Mouse (Mus musculus) intestine, postnatal 0 days (tissue): ENCODE results near the gene Tmem168. TPM values are rescaled to one million over a fixed set of nuclear protein-coding genes. Genes with fewer than 3 reads are reported as not detected.

Source experiments
- ATAC-seq: fragments of 200-750 bp; cut with Nextera tagmentation; 2 replicates; pipeline ENCODE4 v1.8.0; 2017; ENCODE audit warnings: mild to moderate bottlenecking, moderate TSS enrichment, moderate library complexity
- H3K27ac ChIP-seq: fragments of 300-500 bp; sonication (generic); 2 replicates; pipeline ENCODE4 v1.5.1; 2014; ENCODE audit warnings: mild to moderate bottlenecking, low read depth, low read length, moderate library complexity
- H3K27me3 ChIP-seq: fragments of 300-500 bp; sonication (generic); replicated peaks from 2 replicates; pipeline ENCODE4 v1.6.1; 2014; ENCODE audit warnings: low read length, mixed read lengths; ENCODE audit not compliant: control insufficient read depth, insufficient read depth
- H3K36me3 ChIP-seq: fragments of 300-500 bp; sonication (generic); 2 replicates; pipeline ENCODE4 v1.6.1; 2014; ENCODE audit warnings: mild to moderate bottlenecking, moderate library complexity; ENCODE audit not compliant: control insufficient read depth, insufficient read depth
- H3K4me1 ChIP-seq: fragments of 300-500 bp; sonication (generic); replicated peaks from 2 replicates; pipeline ENCODE4 v1.6.1; 2014; ENCODE audit warnings: antibody characterized with exemption, low read length, mixed read lengths; ENCODE audit not compliant: control insufficient read depth, insufficient read depth
- H3K4me2 ChIP-seq: fragments of 300-500 bp; sonication (generic); replicated peaks from 2 replicates; pipeline ENCODE4 v1.6.1; 2014; ENCODE audit warnings: low read depth, mild to moderate bottlenecking, moderate library complexity
- H3K4me3 ChIP-seq: fragments of 300-500 bp; sonication (generic); 2 replicates; pipeline ENCODE4 v1.5.1; 2014; ENCODE audit warnings: low read depth, low read length
- H3K9ac ChIP-seq: fragments of 300-500 bp; sonication (generic); 2 replicates; pipeline ENCODE4 v1.6.1; 2014; ENCODE audit warnings: mild to moderate bottlenecking, low read depth, low read length
- H3K9me3 ChIP-seq: fragments of 300-500 bp; sonication (generic); 2 replicates; pipeline ENCODE4 v1.6.1; 2016; ENCODE audit warnings: mixed run types; ENCODE audit not compliant: control insufficient read depth
- CTCF ChIP-seq: sonication (generic); IDR thresholded peaks from 2 replicates; pipeline ENCODE4 v1.5.1; 2016; ENCODE audit warnings: low read depth, mild to moderate bottlenecking, control low read depth, antibody characterized with exemption, moderate library complexity
- WGBS: fragments of 180-500 bp; shearing (Covaris S2); extraction: QIAGEN DNeasy Blood & Tissue Kit; methylation state at CpG from one replicate; pipeline ENCODE4 v1.1.7; 2014; 5-methylcytosine and 5-hydroxymethylcytosine counted together
- polyA plus RNA-seq: library from polyadenylated mRNA; unstranded; fragments of >200 nt; fragmentation: Nextera tagmentation; extraction: Ambion mirVana; gene quantifications from 2 replicates; pipeline ENCODE4 v1.2.1, GENCODE M21; 2015

Gene Tmem168
- 13.0 and 13.7 TPM in 2 replicates for polyA plus RNA-seq

DNA sequence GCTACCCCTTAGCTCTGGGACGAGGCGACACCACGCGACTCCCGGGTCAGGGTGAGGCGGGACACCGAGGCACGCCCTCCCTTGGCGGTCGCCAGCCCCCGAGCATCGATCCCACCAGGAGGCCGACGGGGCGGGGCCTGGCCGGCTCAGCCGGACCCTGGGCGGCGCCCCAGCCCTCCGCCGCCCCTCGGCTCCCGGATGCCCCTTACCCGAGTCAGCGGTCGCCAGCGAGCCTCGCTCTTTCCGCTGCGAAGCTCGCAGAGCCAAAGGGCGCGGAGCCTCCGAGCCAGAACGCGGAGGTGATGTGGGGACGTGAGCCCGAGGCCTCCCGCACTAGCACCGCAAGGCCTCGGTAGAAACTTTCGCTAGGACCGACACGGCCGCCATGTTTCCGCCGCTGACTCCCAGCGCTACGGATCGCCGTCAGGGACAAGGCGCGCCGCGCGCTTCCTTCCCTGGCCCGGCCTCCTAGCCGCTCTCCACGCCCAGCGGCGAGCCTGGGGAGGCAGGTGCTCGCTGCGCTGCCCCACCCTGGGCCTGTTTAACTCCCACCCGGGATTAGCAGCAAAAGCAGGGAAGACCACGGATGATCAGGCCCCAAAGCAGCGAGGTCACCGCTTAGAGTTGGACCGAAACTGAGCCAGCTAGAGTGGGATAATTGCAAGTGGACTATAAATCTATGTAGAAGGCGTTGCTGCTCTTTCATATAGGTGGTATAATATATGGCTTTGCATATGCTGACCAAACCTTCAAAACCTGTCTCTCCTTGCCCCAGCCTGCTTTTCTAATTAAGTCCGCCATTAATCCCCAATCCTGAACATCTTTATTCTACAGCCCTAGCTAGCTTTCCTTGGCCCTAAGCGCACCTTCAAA is at the start of gene Tmem168:
TSS of gene Tmem168 (minus strand) at position 480 of the 873 bp plus-strand sequence.
- Histone ChIP-seq H3K4me2 (peak within 1 kb of the TSS; percentile 75), H3K9me3 (no peaks in the 10 kb centered on the region), H3K36me3 (0 out of 2 replicates have a peak, but pooled peaks cover 4% of the 10 kb centered on the region), H3K4me1 (peaks cover 5% of the 10 kb centered on the region; the same call in 1 of the 2 replicates), H3K4me3 (peak within 1 kb of the TSS; percentile 93), H3K27ac (peak within 1 kb of the TSS; percentile 92), H3K9ac (peak within 1 kb of the TSS; percentile 98), H3K27me3 (no peaks in the 10 kb centered on the region)
- 2% methylated on average over 71 of the region's 71 CpGs for WGBS
- ATAC-seq: peak; percentile 98
- peak; percentile 27 for TF ChIP-seq CTCF

- H3K4me3 ChIP-seq: no peak overlapping the region
- no peaks in the 10 kb centered on the region for H3K4me1 ChIP-seq
- no peak for TF ChIP-seq CTCF
- ATAC-seq: no peak
- H3K9me3 ChIP-seq: no peaks in the 10 kb centered on the region
- H3K27me3 ChIP-seq: no peaks in the 10 kb centered on the region
- H3K27ac ChIP-seq: no peak overlapping the region
- no peaks in the 10 kb centered on the region for H3K36me3 ChIP-seq
- H3K9ac ChIP-seq: no peak overlapping the region
- H3K4me2 ChIP-seq: no peak overlapping the region
Measured at GRCm38 (mm10) chr6:13654081-13654480, 46.2 kb upstream of the Tmem168 start.

GRCm38 (mm10) chr6:13652284-13652683 is 44.4 kb upstream of the Tmem168 start:
- H3K27ac ChIP-seq: no peak overlapping the region
- H3K4me3 ChIP-seq: no peak overlapping the region
- no peaks in the 10 kb centered on the region for H3K9me3 ChIP-seq
- H3K9ac ChIP-seq: no peak overlapping the region
- no peaks in the 10 kb centered on the region for H3K36me3 ChIP-seq
- ATAC-seq: no peak
- no peak for TF ChIP-seq CTCF
- no peaks in the 10 kb centered on the region for H3K27me3 ChIP-seq
- no peaks in the 10 kb centered on the region for H3K4me1 ChIP-seq
- H3K4me2 ChIP-seq: no peak overlapping the region
- 91% methylated on average over 3 of the region's 3 CpGs for WGBS

- ATAC-seq: no peak
- no peak for TF ChIP-seq CTCF
- Histone ChIP-seq H3K9me3 (no peaks in the 10 kb centered on the region), H3K36me3 (no peaks in the 10 kb centered on the region), H3K27ac (no peak overlapping the region), H3K27me3 (no peaks in the 10 kb centered on the region), H3K9ac (no peak overlapping the region), H3K4me1 (no peaks in the 10 kb centered on the region), H3K4me2 (no peak overlapping the region), H3K4me3 (no peak overlapping the region)
- WGBS: 95% methylated on average over 3 of the region's 3 CpGs
Measured at GRCm38 (mm10) chr6:13650854-13651253, 43.0 kb upstream of the Tmem168 start.

DNA sequence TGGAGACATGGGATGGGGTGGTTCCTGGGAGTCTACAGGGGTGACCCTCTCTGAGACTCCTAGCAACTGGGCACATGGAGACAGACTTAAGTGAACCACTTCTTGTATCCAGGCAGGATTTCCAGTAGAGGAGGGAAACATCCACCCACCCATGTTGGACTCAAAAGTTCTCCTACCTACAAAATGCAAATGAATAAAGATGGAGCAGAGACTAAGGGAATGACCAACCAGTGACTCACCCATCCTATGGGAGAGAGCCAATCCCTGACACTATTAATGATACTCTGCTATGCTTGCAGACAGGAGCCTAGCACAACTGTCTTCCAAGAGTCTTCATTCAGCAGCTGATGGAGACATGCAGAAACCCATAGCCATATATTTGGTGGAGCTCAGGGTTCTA is 40.4 kb upstream of the Tmem168 start:
- ATAC-seq: no peak
- Histone ChIP-seq H3K4me1 (no peaks in the 10 kb centered on the region), H3K4me2 (no peak overlapping the region), H3K27me3 (no peaks in the 10 kb centered on the region), H3K36me3 (no peaks in the 10 kb centered on the region), H3K27ac (no peak overlapping the region), H3K4me3 (no peak overlapping the region), H3K9me3 (no peaks in the 10 kb centered on the region), H3K9ac (no peak overlapping the region)
- no peak for TF ChIP-seq CTCF

DNA sequence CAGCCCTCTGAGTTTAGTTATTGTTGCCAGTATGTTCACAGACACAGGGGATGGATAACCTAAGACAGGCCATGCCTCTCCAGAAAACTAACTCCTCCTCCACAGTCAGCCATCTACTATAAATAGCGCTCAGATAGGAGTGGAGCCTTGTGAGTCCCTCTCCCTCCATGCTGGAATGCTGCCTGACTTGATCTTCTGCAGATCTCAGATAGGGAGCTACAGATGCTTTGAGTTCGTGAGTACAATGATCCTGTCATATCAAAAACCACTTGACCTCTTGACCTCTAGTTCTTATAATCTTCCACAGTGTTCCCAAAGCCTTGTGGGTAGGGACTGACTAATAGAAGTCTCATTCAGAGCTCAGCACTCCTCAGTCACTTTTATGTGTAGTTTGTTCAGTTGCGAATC is 28.7 kb upstream of the Tmem168 start:
- Histone ChIP-seq H3K4me1 (no peaks in the 10 kb centered on the region), H3K36me3 (peaks cover 12% of the 10 kb centered on the region), H3K4me3 (no peak overlapping the region), H3K27me3 (no peaks in the 10 kb centered on the region), H3K4me2 (no peak overlapping the region), H3K9me3 (no peaks in the 10 kb centered on the region), H3K27ac (no peak overlapping the region), H3K9ac (no peak overlapping the region)
- no peak for TF ChIP-seq CTCF
- 40% methylated on average over 3 of the region's 3 CpGs for WGBS
- 0 out of 2 replicates have a peak, but pooled peaks have one; percentile 49 for ATAC-seq
